In the genomic region with DNA sequence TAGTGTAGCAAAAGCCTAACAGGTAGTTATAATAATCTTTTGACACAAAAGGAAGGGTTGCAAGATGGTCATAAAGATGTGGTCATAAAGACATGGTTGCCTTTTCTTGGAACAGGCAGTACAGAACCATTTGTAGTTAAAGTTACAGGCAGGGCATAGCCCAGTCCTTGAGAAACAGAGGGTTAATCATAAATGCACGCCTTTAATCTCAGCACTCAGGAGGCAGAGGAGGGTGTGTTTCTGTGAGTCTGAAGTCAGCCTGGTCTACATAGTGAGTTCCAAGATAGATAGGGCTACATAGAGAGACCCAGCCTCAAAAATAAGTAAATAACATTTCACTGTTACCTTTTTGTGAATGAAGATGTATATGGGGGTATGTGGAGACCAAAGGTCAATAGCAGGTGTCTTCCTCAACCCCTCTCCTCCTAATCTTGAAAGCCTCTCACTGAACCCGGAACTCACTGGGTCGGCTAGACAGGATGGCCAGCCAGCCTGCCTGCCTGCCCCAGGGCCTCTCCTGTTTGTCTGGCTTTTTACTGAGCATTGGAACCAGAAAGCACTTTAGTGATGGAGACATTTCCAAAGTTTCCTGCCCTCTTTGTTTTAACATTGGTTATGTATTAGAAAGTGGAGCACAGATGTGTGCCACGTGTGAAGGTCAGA, we compare ENCODE assay signal across 14 mouse cellular contexts.
"Had no signal": no experiment of that assay in that cellular context is flagged by ENCODE, and none has a peak within 500 bp of the region (broad histone marks: within the 10 kb centered on the region; RNA-seq: fewer than 3 reads in every experiment).

No protein-coding gene starts in this region.

- H3K9ac ChIP-seq: neural tube, embryonic 15.5 days; stomach, embryonic 15.5 days had no signal

- H3K27me3 ChIP-seq: neural tube, embryonic 13.5 days; neural tube, embryonic 15.5 days; stomach, embryonic 15.5 days had no signal

- H3K4me2 ChIP-seq: neural tube, embryonic 13.5 days; neural tube, embryonic 15.5 days; stomach, embryonic 15.5 days had no signal

- DNase-seq: right cerebral cortex, adult 18-20 months; right cerebral cortex, postnatal 14 days; right cerebral cortex, postnatal 25 days; right cerebral cortex, postnatal 4 days; spleen, adult 18-20 months; thymus, adult 18-20 months; thymus, adult 2 months; thymus, postnatal 14 days; thymus, postnatal 25 days; thymus, postnatal 36 days; thymus, postnatal 4 days had no signal

- H3K4me3 ChIP-seq: neural tube, embryonic 13.5 days; neural tube, embryonic 15.5 days; stomach, embryonic 15.5 days had no signal

- H3K27ac ChIP-seq: stomach, embryonic 15.5 days had no signal

- H3K36me3 ChIP-seq: neural tube, embryonic 13.5 days; neural tube, embryonic 15.5 days; stomach, embryonic 15.5 days had no signal

- H3K9me3 ChIP-seq: neural tube, embryonic 13.5 days; neural tube, embryonic 15.5 days; stomach, embryonic 15.5 days had no signal
